Mouse (Mus musculus) forebrain, embryonic 14.5 days (tissue): Measurements from ENCODE around the gene 2310034G01Rik. TPM values are rescaled to one million over a fixed set of nuclear protein-coding genes. Genes with fewer than 3 reads are reported as not detected.
A peak's percentile ranks its signal among the peaks of the same experiment; 100 is the strongest.

Experiments used
- ATAC-seq: fragments of 200-750 bp; cut with Nextera tagmentation; 2 replicates; pipeline ENCODE4 v1.8.0; 2017; ENCODE audit warnings: mild to moderate bottlenecking, moderate library complexity
- DNase-seq: peaks from one replicate; pipeline ENCODE4 v3.0.0-alpha.2; 2015; ENCODE audit warnings: low spot score
- H3K27ac ChIP-seq: fragments of 300-500 bp; sonication (generic); 2 replicates; pipeline ENCODE4 v1.5.1; 2014; ENCODE audit warnings: low read depth, mild to moderate bottlenecking, control low read depth, low read length, moderate library complexity
- H3K27me3 ChIP-seq: fragments of 300-500 bp; sonication (generic); replicated peaks from 2 replicates; pipeline ENCODE4 v1.6.1; 2014; ENCODE audit warnings: low read length, control low read depth, mixed read lengths; ENCODE audit not compliant: control insufficient read depth, insufficient read depth
- H3K36me3 ChIP-seq: fragments of 300-500 bp; sonication (generic); 2 replicates; pipeline ENCODE4 v1.6.1; 2014; ENCODE audit warnings: low read length, control low read depth; ENCODE audit not compliant: control insufficient read depth, insufficient read depth
- H3K4me1 ChIP-seq: fragments of 300-500 bp; sonication (generic); 2 replicates; pipeline ENCODE4 v1.6.1; 2014; ENCODE audit warnings: antibody characterized with exemption, low read length, control low read depth; ENCODE audit not compliant: control insufficient read depth, insufficient read depth
- H3K4me2 ChIP-seq: fragments of 300-500 bp; sonication (generic); 2 replicates; pipeline ENCODE4 v1.6.1; 2014; ENCODE audit warnings: mild to moderate bottlenecking, control low read depth, low read length
- H3K4me3 ChIP-seq: fragments of 300-500 bp; sonication (generic); 2 replicates; pipeline ENCODE4 v1.5.1; 2014; ENCODE audit warnings: low read depth, low read length, control low read depth
- H3K9ac ChIP-seq: fragments of 300-500 bp; sonication (generic); 2 replicates; pipeline ENCODE4 v1.6.1; 2014; ENCODE audit warnings: mild to moderate bottlenecking, low read length, control low read depth, moderate library complexity
- H3K9me3 ChIP-seq: fragments of 300-500 bp; sonication (generic); replicated peaks from 2 replicates; pipeline ENCODE4 v1.6.1; 2016; ENCODE audit warnings: low read length, control low read depth, mixed read lengths; ENCODE audit not compliant: control insufficient read depth
- WGBS: fragments of 180-500 bp; shearing (Covaris S2); extraction: QIAGEN DNeasy Blood & Tissue Kit; methylation state at CpG from one replicate; pipeline ENCODE4 v1.1.7; 2014; 5-methylcytosine and 5-hydroxymethylcytosine counted together
- polyA plus RNA-seq: library from polyadenylated mRNA; unstranded; fragments of >200 nt; fragmentation: Nextera tagmentation; extraction: Ambion mirVana; gene quantifications from 2 replicates; pipeline ENCODE4 v1.2.1, GENCODE M21; 2014

Gene 2310034G01Rik
- polyA plus RNA-seq, result 1.8 and 2.2 TPM in 2 replicates

DNA sequence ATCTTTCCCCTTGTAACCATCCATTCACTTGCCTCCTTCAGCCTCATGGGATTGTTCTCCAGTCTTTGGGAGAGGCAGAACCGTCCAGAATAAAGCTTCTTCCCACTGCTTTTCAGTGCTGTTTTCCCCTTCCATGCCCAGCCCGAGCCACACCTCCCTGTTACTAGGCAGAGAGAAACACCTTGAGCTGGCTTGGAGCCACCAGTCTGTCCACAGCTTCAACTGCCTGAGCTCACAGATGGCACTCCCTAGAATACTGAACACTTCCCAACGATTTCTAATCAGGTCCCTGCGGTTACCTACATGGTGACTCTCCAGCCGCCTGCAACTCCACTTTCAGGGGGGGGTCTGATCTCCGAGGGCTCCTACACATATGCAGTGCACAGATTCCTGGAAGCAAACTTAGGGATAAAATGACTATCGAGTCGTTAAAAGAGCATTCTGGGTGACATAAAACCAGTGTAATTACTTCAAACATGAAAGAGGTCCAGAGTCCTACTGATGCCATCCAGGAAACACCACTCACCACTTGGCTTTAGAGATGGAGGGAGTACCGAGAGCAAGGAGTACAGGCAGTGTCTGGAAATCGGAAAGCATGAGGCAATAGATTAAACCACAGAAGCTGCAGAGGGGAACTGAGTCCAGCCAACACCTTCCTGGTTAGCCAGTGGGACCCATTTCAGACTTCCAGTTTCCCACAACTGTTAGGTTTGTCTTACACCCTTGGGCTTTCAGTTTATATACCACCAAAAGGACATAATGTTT is at the start of gene 2310034G01Rik:
2310034G01Rik (minus strand) TSS at position 135 of the 765 bp plus-strand sequence.
- no peak for DNase-seq
- H3K4me2 ChIP-seq, result peak within 1 kb of the TSS; percentile 95
- peaks cover 5% of the 10 kb centered on the region; the same call in 1 of the 2 replicates for H3K4me1 ChIP-seq
- H3K36me3 ChIP-seq, result no peaks in the 10 kb centered on the region
- 54% methylated on average over 10 of the region's 10 CpGs for WGBS
- no peaks in the 10 kb centered on the region for H3K9me3 ChIP-seq
- ATAC-seq, result no peak
- H3K27ac ChIP-seq, result peak within 1 kb of the TSS; percentile 86
- peak within 1 kb of the TSS; percentile 65 for H3K4me3 ChIP-seq
- no peaks in the 10 kb centered on the region; the same call in 1 of the 2 replicates for H3K27me3 ChIP-seq
- H3K9ac ChIP-seq, result peak within 1 kb of the TSS; percentile 81

GRCm38 (mm10) chr19:46399886-46400285 is 49.8 kb upstream of the 2310034G01Rik start:
- no peaks in the 10 kb centered on the region for H3K27me3 ChIP-seq
- WGBS, result 74% methylated on average over 7 of the region's 7 CpGs
- DNase-seq (no peak), ATAC-seq (no peak)
- peaks cover 27% of the 10 kb centered on the region for H3K36me3 ChIP-seq
- no peak overlapping the region for H3K4me3 ChIP-seq
- H3K9me3 ChIP-seq, result no peaks in the 10 kb centered on the region
- H3K27ac ChIP-seq, result no peak overlapping the region
- no peak overlapping the region; the same call in 1 of the 2 replicates for H3K9ac ChIP-seq
- no peak overlapping the region for H3K4me2 ChIP-seq
- H3K4me1 ChIP-seq, result peaks cover 17% of the 10 kb centered on the region

- H3K27ac ChIP-seq, result no peak overlapping the region
- DNase-seq, result no peak
- no peak overlapping the region for H3K4me2 ChIP-seq
- no peaks in the 10 kb centered on the region for H3K9me3 ChIP-seq
- H3K4me1 ChIP-seq, result peaks cover 20% of the 10 kb centered on the region
- H3K27me3 ChIP-seq, result no peaks in the 10 kb centered on the region
- no peak for ATAC-seq
- no peak overlapping the region for H3K4me3 ChIP-seq
- WGBS, result 89% methylated on average over 6 of the region's 6 CpGs
- no peak overlapping the region for H3K9ac ChIP-seq
- peaks cover 24% of the 10 kb centered on the region for H3K36me3 ChIP-seq
Observed at GRCm38 (mm10) chr19:46399372-46399771, 49.3 kb upstream of the 2310034G01Rik start.

DNA sequence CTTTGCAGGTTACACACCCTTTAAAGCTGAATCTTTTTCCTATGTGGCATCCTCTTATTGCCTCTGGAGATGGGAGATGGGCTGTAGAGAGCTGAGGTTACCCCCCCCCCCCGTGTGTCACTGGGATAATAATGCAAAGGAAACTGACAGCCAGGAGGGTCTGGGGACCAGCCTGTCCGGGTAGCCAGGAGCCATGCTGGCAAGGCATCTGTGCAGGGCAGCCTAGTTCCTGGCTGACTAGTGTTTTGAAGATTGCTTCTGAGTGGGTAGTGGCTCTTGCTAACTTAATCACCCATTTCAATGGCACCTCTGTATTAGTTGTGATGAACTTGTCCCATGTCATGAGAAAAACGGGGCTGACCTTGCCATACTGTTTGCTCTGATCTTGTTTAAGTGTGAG is 48.3 kb upstream of the 2310034G01Rik start:
- Histone ChIP-seq H3K9ac (peak overlapping the region; percentile 85), H3K27ac (no peak overlapping the region), H3K4me3 (peak overlapping the region; percentile 80), H3K4me1 (peaks cover 27% of the 10 kb centered on the region), H3K9me3 (no peaks in the 10 kb centered on the region), H3K27me3 (no peaks in the 10 kb centered on the region), H3K36me3 (peaks cover 14% of the 10 kb centered on the region), H3K4me2 (peak overlapping the region; percentile 68)
- 43% methylated on average over 3 of the region's 3 CpGs for WGBS
- no peak for DNase-seq
- no peak for ATAC-seq

- ATAC-seq (no peak), DNase-seq (peak; percentile 39)
- 2% methylated on average over 18 of the region's 19 CpGs for WGBS
- Histone ChIP-seq H3K27me3 (no peaks in the 10 kb centered on the region), H3K9ac (peak overlapping the region; percentile 85), H3K36me3 (peaks cover 6% of the 10 kb centered on the region), H3K4me1 (peaks cover 29% of the 10 kb centered on the region), H3K4me3 (peak overlapping the region; percentile 80), H3K27ac (peak overlapping the region; percentile 79), H3K4me2 (peak overlapping the region; percentile 68), H3K9me3 (no peaks in the 10 kb centered on the region)
Observed at GRCm38 (mm10) chr19:46397436-46398001, 47.4 kb upstream of the 2310034G01Rik start.

- H3K9ac ChIP-seq, result peak within 1 kb of the TSS; percentile 85
- peak within 1 kb of the TSS; percentile 79 for H3K27ac ChIP-seq
- WGBS, result under 1% methylated on average over 49 of the region's 57 CpGs
- no peaks in the 10 kb centered on the region for H3K27me3 ChIP-seq
- no peaks in the 10 kb centered on the region for H3K9me3 ChIP-seq
- peak; percentile 99 for DNase-seq
- H3K4me1 ChIP-seq, result peaks cover 29% of the 10 kb centered on the region
- peak; percentile 85 for ATAC-seq
- H3K36me3 ChIP-seq, result peaks cover 10% of the 10 kb centered on the region
- H3K4me3 ChIP-seq, result peak within 1 kb of the TSS; percentile 80
- H3K4me2 ChIP-seq, result peak within 1 kb of the TSS; percentile 68
Observed at GRCm38 (mm10) chr19:46396686-46397435, 46.8 kb upstream of the 2310034G01Rik start, which contains the start of gene Sufu. TSS of gene Sufu (plus strand) at chr19:46396896.

- peaks cover 15% of the 10 kb centered on the region for H3K36me3 ChIP-seq
- peak overlapping the region; percentile 76 for H3K4me3 ChIP-seq
- no peaks in the 10 kb centered on the region for H3K27me3 ChIP-seq
- H3K9me3 ChIP-seq, result no peaks in the 10 kb centered on the region
- ATAC-seq (no peak), DNase-seq (no peak)
- WGBS, result 12% methylated on average over 8 of the region's 8 CpGs
- peak overlapping the region; percentile 44 for H3K4me2 ChIP-seq
- H3K9ac ChIP-seq, result no peak overlapping the region
- peaks cover 29% of the 10 kb centered on the region for H3K4me1 ChIP-seq
- H3K27ac ChIP-seq, result no peak overlapping the region
Observed at GRCm38 (mm10) chr19:46396109-46396508, 46.0 kb upstream of the 2310034G01Rik start.

DNA sequence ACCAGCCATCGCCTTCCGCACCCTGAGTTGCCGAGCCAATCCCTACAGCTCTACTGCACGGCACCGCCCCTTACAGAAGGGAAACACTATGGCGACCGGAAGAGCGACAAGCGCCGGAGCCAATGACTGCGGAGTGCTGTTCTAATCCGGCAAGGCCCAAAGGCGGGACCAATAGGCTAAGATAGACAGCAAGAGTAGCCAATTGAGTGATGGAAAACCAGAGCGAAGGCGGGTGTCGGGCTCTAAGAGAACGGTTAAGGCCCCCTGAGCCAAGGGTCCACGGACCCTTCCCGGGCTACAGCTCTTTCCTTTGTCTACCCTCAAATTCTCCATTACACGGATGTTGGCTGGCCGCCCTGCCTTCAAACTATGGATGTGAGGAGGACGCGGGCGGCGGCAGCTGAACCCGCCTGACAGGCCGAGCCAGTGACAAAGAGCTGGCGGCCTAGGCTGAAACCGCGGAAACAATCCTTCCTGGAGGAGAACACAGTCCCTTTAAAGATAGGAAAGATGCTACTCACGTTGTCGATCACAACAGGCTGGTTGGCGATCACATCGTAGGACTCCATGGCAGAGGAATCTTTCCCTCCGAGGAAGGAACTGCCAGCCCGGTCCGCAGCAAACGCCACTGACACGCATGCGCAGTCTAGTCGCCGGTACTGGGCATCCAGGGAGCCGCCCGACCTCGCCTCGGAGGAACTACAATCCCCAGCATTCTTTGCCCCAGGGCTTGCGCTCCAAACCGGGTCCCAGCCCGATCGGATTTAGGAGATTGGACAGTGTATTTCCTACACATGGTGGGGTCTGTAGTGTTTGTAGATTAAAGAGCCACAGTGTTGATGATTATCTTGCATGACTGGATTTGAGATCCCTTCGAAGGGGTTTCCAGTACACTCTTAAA is 45.3 kb upstream of the 2310034G01Rik start, which contains the start of gene Actr1a:
Actr1a (minus strand) TSS at position 640 of the 901 bp plus-strand sequence.
- peak within 1 kb of the TSS; percentile 84 for H3K27ac ChIP-seq
- no peaks in the 10 kb centered on the region for H3K27me3 ChIP-seq
- WGBS, result under 1% methylated on average over 51 of the region's 51 CpGs
- no peaks in the 10 kb centered on the region for H3K9me3 ChIP-seq
- peak within 1 kb of the TSS; percentile 91 for H3K9ac ChIP-seq
- peak; percentile 100 for DNase-seq
- peaks cover 29% of the 10 kb centered on the region for H3K4me1 ChIP-seq
- peak within 1 kb of the TSS; percentile 97 for H3K4me2 ChIP-seq
- H3K4me3 ChIP-seq, result peak within 1 kb of the TSS; percentile 76
- peak; percentile 96 for ATAC-seq
- H3K36me3 ChIP-seq, result peaks cover 16% of the 10 kb centered on the region
